Mouse (Mus musculus) cortical plate, adult 2 months (tissue): ENCODE data around the gene Pcsk6. TPM values are rescaled to one million over a fixed set of nuclear protein-coding genes. Genes with fewer than 3 reads are reported as not detected.
"Not testable (repeated sequence)": the region's sequence is repeated elsewhere in the genome, so short reads cannot be mapped to it uniquely, and the experiment has no call there.

ENCODE experiments used
- H3K27ac ChIP-seq: fragments of 200-500 bp; 2 replicates; pipeline ENCODE4 v1.5.1; 2012; ENCODE audit warnings: low read length, control low read depth, inconsistent platforms; ENCODE audit not compliant: insufficient read depth
- H3K4me1 ChIP-seq: fragments of 200-500 bp; 2 replicates; pipeline ENCODE4 v1.6.1; 2011; ENCODE audit warnings: low read length; ENCODE audit not compliant: control insufficient read depth, insufficient read depth
- H3K4me3 ChIP-seq: fragments of 200-500 bp; 2 replicates; pipeline ENCODE4 v1.5.1; 2011; ENCODE audit warnings: mild to moderate bottlenecking, low read length, control low read depth; ENCODE audit not compliant: insufficient read depth
- CTCF ChIP-seq: fragments of 200-500 bp; IDR thresholded peaks from 2 replicates; pipeline ENCODE4 v1.5.1; 2011; ENCODE audit warnings: mild to moderate bottlenecking, control low read depth, low read length; ENCODE audit not compliant: insufficient read depth; ENCODE audit errors: extremely low read depth
- POLR2A ChIP-seq: fragments of 200-500 bp; IDR thresholded peaks from 2 replicates; pipeline ENCODE4 v1.6.1; 2011; ENCODE audit warnings: mild to moderate bottlenecking, low read length, control low read depth; ENCODE audit not compliant: insufficient read depth; ENCODE audit errors: extremely low read depth
- polyA plus RNA-seq: library from polyadenylated mRNA; depleted of rRNA; stranded (reverse); fragments of >200 nt; gene quantifications from 2 replicates; pipeline ENCODE4 v1.2.3, GENCODE M21; 2012

Gene Pcsk6
- polyA plus RNA-seq, 1 experiment: 14.9 TPM

DNA sequence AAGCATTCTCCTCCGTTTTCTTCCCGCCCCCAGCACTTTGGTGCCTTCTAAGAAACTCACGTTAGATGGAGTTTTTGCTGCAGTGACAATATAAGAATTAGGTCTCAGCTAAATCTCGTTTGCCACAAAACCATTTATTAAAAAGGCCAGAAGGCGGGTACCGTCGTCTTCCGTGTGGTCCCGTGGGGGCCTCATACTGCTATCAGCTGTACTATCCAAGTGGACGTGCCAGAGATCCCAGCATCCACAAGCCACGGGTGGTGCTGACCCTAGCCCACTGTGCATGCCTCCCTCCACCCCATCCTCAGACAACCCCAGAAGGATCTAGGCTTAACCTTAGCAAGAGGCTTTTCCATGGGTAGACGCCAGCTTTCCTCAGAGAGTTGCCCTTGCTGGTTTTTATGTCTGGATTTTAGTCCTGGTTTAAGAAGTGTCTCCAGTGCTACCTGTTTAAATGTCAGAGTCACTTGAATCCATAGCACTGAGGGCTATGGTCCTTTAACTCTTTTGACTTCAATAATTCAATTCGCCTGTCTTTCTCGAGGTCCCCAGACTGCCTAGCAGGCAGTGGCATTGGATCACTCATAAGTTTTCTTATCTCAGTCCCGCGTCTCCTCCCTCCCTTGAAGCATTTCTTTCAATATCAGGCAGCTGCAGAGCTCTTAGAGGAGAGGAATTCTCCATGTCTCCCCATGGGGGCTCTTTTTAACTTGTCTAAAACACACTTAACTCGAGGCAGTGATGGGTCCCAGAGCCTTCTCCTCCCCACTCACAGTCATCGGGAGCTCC is 178.7 kb downstream of the Pcsk6 start:
- no peak for TF ChIP-seq CTCF
- no peak for TF ChIP-seq POLR2A
- Histone ChIP-seq H3K4me3 (no peak overlapping the region), H3K4me1 (no peaks in the 10 kb centered on the region), H3K27ac (no peak overlapping the region)

GRCm38 (mm10) chr7:66043552-66044459 is 182.3 kb downstream of the Pcsk6 start, which contains the start of gene Gm45213:
Gene Gm45213, plus strand, starts transcription at chr7:66043602.
- Histone ChIP-seq H3K27ac (no peak within 1 kb of the TSS), H3K4me3 (no peak within 1 kb of the TSS), H3K4me1 (no peaks in the 10 kb centered on the region)
- TF ChIP-seq POLR2A (no peak), CTCF (no peak)

DNA sequence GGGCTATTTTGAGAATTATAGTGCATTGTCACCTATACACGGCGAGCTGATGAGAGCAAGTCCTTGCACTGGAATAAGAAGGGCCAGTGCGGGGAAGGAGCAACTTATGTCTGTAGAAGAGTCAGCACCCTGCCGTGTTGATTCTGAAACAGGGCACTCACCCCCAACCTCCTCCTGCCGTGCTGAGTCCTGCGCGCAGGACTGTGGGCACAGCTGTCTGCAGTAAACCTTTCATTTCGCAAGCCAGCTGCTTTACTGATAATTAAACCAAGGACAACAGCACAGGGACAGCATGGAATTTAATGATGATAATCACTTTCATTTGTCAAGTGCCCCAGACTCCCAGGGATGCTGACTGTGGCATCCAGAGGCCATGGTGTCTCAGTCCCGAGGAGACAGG is 183.1 kb downstream of the Pcsk6 start:
- H3K4me3 ChIP-seq: no peak overlapping the region
- TF ChIP-seq POLR2A (no peak), CTCF (no peak)
- no peaks in the 10 kb centered on the region for H3K4me1 ChIP-seq
- H3K27ac ChIP-seq: no peak overlapping the region

DNA sequence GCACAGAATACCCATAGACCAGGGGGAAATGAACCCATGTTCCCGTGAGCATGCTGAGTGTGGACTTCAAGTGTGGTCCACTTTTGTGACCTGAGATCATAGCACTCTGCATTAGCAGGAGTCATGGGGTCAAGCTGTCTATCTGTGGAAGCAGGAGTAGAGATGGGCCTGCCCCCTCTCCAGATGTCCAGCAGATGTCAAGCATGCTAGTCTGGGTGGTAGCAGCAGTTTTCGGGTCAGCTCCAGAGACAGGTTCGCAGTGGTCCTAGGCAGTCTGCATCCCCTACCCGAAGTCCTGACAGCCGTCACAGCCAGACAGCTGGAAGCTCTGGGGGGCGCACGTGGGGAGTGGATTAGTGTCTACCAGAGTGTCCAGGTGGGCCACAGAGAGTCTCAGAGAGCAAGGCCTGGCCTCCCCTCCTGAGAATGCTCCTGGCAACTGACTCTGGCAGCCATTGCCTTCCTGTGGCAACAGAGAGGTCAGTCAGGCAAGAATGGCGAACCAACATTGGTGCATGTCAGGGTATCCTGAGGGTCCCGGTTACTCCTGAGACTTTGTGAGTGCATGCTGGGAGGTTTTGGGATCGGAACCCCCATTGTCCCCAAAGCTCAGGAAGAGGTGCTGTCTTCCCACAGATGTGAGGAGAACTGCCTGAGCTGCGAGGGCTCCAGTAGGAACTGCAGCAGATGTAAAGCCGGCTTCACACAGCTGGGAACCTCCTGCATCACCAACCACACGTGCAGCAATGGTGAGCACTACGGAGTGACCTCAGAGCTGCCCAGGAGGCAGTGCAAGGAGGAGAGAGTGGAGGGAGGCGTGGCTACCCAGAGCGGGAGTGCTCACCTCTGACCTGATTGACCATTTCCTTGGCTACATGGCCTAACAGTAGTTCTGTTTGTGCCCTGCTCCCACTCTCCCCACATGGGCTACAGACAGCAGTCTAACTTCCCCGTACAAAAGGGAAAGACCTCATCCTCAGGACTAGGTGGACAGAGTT is 185.7 kb downstream of the Pcsk6 start:
- Histone ChIP-seq H3K4me1 (no peaks in the 10 kb centered on the region), H3K4me3 (no peak overlapping the region), H3K27ac (no peak overlapping the region)
- TF ChIP-seq CTCF: no peak

- Histone ChIP-seq H3K27ac (no peak overlapping the region), H3K4me3 (no peak overlapping the region), H3K4me1 (no peaks in the 10 kb centered on the region)
- no peak for TF ChIP-seq CTCF
- no peak for TF ChIP-seq POLR2A
Measured at GRCm38 (mm10) chr7:66047975-66048374, 186.4 kb downstream of the Pcsk6 start.

- no peak for TF ChIP-seq POLR2A
- no peak for TF ChIP-seq CTCF
- H3K4me1 ChIP-seq: no peaks in the 10 kb centered on the region
- H3K4me3 ChIP-seq: no peak overlapping the region
- H3K27ac ChIP-seq: no peak overlapping the region
Measured at GRCm38 (mm10) chr7:66048446-66049230, 187.1 kb downstream of the Pcsk6 start.

DNA sequence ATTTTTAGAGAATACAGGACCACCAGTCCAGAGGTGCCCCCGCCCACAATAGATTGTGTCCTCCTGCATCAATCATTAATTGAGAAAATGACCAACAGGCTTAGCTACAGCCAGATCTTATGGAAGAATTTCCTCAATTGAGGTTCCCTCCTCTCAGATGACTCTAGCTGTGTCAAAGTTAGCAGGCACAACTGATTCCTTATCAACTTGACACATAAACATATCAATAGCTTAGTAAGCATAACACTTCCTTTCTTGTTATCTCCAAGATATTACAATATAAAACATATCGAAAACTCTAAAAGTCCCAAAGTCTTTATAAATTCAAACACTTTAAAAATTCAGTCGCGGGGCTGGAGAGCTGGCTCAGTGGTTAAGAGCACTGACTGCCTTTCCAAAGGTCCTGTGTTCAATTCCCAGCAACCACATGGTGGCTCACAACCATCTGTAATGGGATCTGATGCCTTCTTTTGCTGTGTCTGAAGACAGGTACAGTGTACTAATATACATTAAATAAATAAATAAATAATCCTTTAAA is 192.5 kb downstream of the Pcsk6 start:
- no peak overlapping the region for H3K4me3 ChIP-seq
- H3K27ac ChIP-seq: no peak overlapping the region
- TF ChIP-seq CTCF (no peak), POLR2A (no peak)
- no peaks in the 10 kb centered on the region for H3K4me1 ChIP-seq

GRCm38 (mm10) chr7:66055356-66055755 is 193.8 kb downstream of the Pcsk6 start:
- H3K4me3 ChIP-seq, H3K4me1 ChIP-seq, H3K27ac ChIP-seq: not testable (repeated sequence)
- peak; percentile 35; the same call in 1 of the 2 replicates for TF ChIP-seq CTCF
